Mouse (Mus musculus) CH12.LX (cell line): Measurements from ENCODE around the gene Asic1. TPM values are rescaled to one million over a fixed set of nuclear protein-coding genes. Genes with fewer than 3 reads are reported as not detected.
A peak's percentile ranks its signal among the peaks of the same experiment; 100 is the strongest.

Source experiments
- DNase-seq: peaks from one replicate; pipeline ENCODE4 v3.0.0-alpha.2; 2013; ENCODE audit errors: extremely low read depth
- H3K27ac ChIP-seq: 2 replicates; pipeline ENCODE4 v1.5.1; 2012; ENCODE audit warnings: low read depth, mild to moderate bottlenecking, control low read depth, moderate library complexity; ENCODE audit not compliant: insufficient read depth
- H3K27me3 ChIP-seq: replicated peaks from 2 replicates; pipeline ENCODE3; 2012; ENCODE audit warnings: inconsistent platforms
- H3K36me3 ChIP-seq, 2 experiments: replicated peaks in 1 of 2; 2 replicates each; pipeline versions ENCODE3 to v1.6.1; 2012; ENCODE audit warnings: inconsistent platforms in 1 of 2, low read length in 1 of 2, mild to moderate bottlenecking in 1 of 2, mixed read lengths in 1 of 2, moderate library complexity in 1 of 2; ENCODE audit not compliant: control insufficient read depth in 1 of 2, insufficient read depth in 1 of 2
- H3K4me1 ChIP-seq, 2 experiments: 2 replicates each; pipeline ENCODE4 v1.6.1; 2012; ENCODE audit warnings: inconsistent platforms in 1 of 2, moderate library complexity in 1 of 2; ENCODE audit not compliant: insufficient read depth in 2 of 2, control insufficient read depth in 1 of 2
- H3K4me2 ChIP-seq: 2 replicates; pipeline ENCODE4 v1.6.1; 2012; ENCODE audit warnings: low read depth, mild to moderate bottlenecking, control low read depth; ENCODE audit not compliant: poor library complexity, insufficient read depth, severe bottlenecking
- H3K4me3 ChIP-seq, 3 experiments: fragments of 150-350 bp in 1 of 3; sonication (generic) in 1 of 3; replicated peaks in 1 of 3; 2 replicates each; pipeline versions ENCODE3 to v1.5.1; 2011 to 2012; ENCODE audit warnings: low read depth in 2 of 3, low read length in 2 of 3, mild to moderate bottlenecking in 2 of 3, moderate library complexity in 2 of 3, control low read depth in 1 of 3, improper control_type of control experiment in 1 of 3, inconsistent platforms in 1 of 3, mixed read lengths in 1 of 3; ENCODE audit not compliant: poor library complexity in 1 of 3
- H3K79me2 ChIP-seq: replicated peaks from 2 replicates; pipeline ENCODE4 v1.6.1; 2012; ENCODE audit warnings: mild to moderate bottlenecking, moderate library complexity; ENCODE audit not compliant: control insufficient read depth, poor library complexity, insufficient read depth, severe bottlenecking; ENCODE audit errors: extremely low read depth
- H3K9ac ChIP-seq: 2 replicates; pipeline ENCODE4 v1.6.1; 2012; ENCODE audit warnings: low read depth, mild to moderate bottlenecking, control low read depth, moderate library complexity; ENCODE audit not compliant: insufficient read depth
- H3K9me3 ChIP-seq: replicated peaks from 2 replicates; pipeline ENCODE3; 2012; ENCODE audit warnings: low read length, inconsistent platforms, mixed read lengths
- CHD1 ChIP-seq: IDR thresholded peaks from 2 replicates; pipeline ENCODE4 v1.6.1; 2012; ENCODE audit warnings: low read depth, low read length, improper control_type of control experiment, inconsistent platforms
- CTCF ChIP-seq, 2 experiments: IDR thresholded peaks in 1 of 2; conservative IDR thresholded peaks in 1 of 2; 2 replicates each; pipeline ENCODE4 v1.5.1; 2011 to 2012; ENCODE audit warnings: low read depth in 2 of 2, low read length in 2 of 2, improper control_type of control experiment in 1 of 2, inconsistent platforms in 1 of 2, mild to moderate bottlenecking in 1 of 2, moderate library complexity in 1 of 2
- EP300 ChIP-seq: IDR thresholded peaks from 2 replicates; pipeline ENCODE4 v1.6.1; 2011; ENCODE audit warnings: low read length, improper control_type of control experiment
- MAX ChIP-seq: IDR thresholded peaks from 2 replicates; pipeline ENCODE4 v1.6.1; 2011; ENCODE audit warnings: low read length, improper control_type of control experiment
- MAZ ChIP-seq: IDR thresholded peaks from 2 replicates; pipeline ENCODE4 v1.6.1; 2012; ENCODE audit warnings: low read depth, mild to moderate bottlenecking, inconsistent platforms, low read length, improper control_type of control experiment, moderate library complexity
- NELFE ChIP-seq: IDR thresholded peaks from 2 replicates; pipeline ENCODE4 v1.6.1; 2011; ENCODE audit warnings: low read depth, low read length, improper control_type of control experiment
- PAX5 ChIP-seq: IDR thresholded peaks from 2 replicates; pipeline ENCODE4 v1.6.1; 2012; ENCODE audit warnings: low read length, inconsistent platforms, mixed read lengths
- POLR2A ChIP-seq: IDR thresholded peaks from 2 replicates; pipeline ENCODE4 v1.6.1; 2011; ENCODE audit warnings: low read depth, mild to moderate bottlenecking, improper control_type of control experiment, low read length
- POLR2AphosphoS2 ChIP-seq: IDR thresholded peaks from 2 replicates; pipeline ENCODE4 v1.6.1; 2011; ENCODE audit warnings: low read depth, low read length, improper control_type of control experiment
- RCOR1 ChIP-seq: conservative IDR thresholded peaks from 2 replicates; pipeline ENCODE4 v1.6.1; 2012; ENCODE audit warnings: low read depth, mild to moderate bottlenecking, inconsistent platforms, low read length, improper control_type of control experiment
- TCF12 ChIP-seq: IDR thresholded peaks from 2 replicates; pipeline ENCODE4 v1.6.1; 2014; ENCODE audit warnings: low read depth, mild to moderate bottlenecking, inconsistent platforms, low read length, improper control_type of control experiment
- USF2 ChIP-seq: conservative IDR thresholded peaks from 2 replicates; pipeline ENCODE4 v1.6.1; 2011; ENCODE audit warnings: low read depth, low read length, improper control_type of control experiment
- dilution Hi-C: fragments of 300-500 bp; cut with MboI; formaldehyde crosslinking; loops from 2 replicates; pipeline ENCODE4 v1.14.3; 2020; ENCODE audit warnings: low sequenced_read_pairs; ENCODE audit not compliant: extremely low pct_unique_long_range_greater_than_20kb, extremely low pct_ligation_motif_present
- in situ Hi-C: fragments of 300-500 bp; cut with MboI; formaldehyde crosslinking; loops from 3 replicates; pipeline ENCODE4 v1.14.3; 2019; ENCODE audit warnings: low sequenced_read_pairs, low pct_ligation_motif_present, low pct_unique_long_range_greater_than_20kb, mixed read lengths
- polyA plus RNA-seq: library from polyadenylated mRNA; unstranded; fragments of >175 nt; gene quantifications from 2 replicates; pipeline ENCODE4 v1.2.1, GENCODE M21; 2012; ENCODE audit warnings: low read depth; ENCODE audit not compliant: insufficient read length
- total RNA-seq, 2 experiments: library from RNA; depleted of rRNA; stranded (reverse); fragments of 300-350 nt in 1 of 2; fragments of >200 nt in 1 of 2; gene quantifications; 2 replicates each; pipeline ENCODE4 v1.2.3; 2012 to 2014

Gene Asic1
- total and polyA plus RNA-seq, 3 experiments = 0.47 to 0.94 TPM; not detected in 1

DNA sequence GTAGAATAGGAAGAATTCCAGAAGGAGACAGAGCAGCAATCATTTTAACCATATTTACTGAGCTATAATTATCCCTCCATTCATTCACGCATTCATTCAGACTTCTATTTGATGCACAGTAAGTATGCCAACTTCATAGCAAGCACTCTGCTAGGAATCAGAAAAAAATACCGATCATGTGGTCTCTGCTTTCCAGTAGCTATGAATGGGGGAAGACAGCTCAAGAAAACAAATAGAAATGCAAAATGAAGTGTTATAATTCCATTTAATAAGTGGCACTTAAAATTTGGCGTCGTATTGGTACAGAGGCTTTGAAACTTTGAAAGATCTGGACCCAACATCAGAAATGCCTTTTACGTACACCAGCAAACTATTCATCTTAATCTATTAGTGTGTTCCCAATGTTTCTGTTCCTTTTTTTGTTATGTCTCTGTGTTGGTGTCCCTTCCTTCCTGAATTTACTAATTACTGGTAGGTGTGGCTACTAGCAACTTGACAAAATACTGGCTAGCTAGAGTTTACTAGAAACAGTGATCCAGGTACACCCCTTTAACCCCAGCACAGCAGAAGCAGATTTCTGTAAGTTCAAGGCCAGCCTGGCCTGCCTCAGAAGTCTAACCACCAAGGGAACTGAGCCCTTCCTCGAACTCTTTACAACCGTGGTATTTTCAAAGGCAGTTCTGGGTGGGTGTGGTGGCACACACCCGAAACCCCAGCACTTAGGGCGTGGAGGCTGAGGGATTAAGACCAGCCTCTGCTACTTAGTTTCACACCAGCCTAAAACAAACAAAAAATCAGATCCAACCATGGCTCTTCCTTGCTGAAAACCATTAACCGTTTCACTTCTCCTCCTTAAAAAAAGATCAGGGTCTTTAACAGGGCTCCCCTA lies 17.9 kb upstream of the Asic1 start:
- Histone ChIP-seq H3K9me3 (no peaks in the 10 kb centered on the region), H3K4me2 (peak overlapping the region; percentile 77), H3K27me3 (peaks cover 30% of the 10 kb centered on the region), H3K27ac (no peak overlapping the region), H3K4me1 (peaks cover 6 to 45% of the 10 kb centered on the region in 2 experiments), H3K4me3 (peak overlapping the region; percentile 39 to 86 (median 80)), H3K36me3 (peaks cover 0 to 3% of the 10 kb centered on the region in 2 experiments), H3K79me2 (peaks cover 38% of the 10 kb centered on the region), H3K9ac (peak overlapping the region; percentile 27; the same call in 1 of the 2 replicates)
- dilution Hi-C loops = no loop called here
- in situ Hi-C loops = no loop called here
- DNase-seq = no peak
- TF ChIP-seq MAX = no peak
- TF ChIP-seq NELFE = 0 out of 2 replicates have a peak, but pooled peaks have one; percentile 6
- no peak for TF ChIP-seq PAX5

DNA sequence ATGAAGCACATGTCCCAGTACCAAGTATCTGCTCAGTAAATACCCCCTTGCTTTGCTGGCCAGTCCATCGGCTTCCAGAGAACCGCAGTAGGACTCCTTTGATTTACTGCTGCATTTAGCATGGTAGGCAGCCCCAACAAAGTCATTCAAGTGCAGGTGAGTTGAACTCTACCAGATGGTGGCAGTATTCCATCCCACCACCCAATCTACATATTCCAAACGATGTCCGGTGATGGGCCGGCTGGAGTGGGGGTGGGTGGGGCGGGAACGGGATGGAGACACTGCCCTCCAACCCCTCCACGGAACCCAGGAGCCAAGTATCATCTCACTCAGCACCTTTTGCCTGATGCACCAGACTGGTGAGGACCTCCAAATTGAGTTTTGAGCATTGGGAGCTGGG lies 16.9 kb upstream of the Asic1 start:
- Histone ChIP-seq H3K4me3 (no peak overlapping the region), H3K79me2 (peaks cover 28% of the 10 kb centered on the region), H3K4me1 (peaks cover 3 to 34% of the 10 kb centered on the region in 2 experiments; a peak in 3 of 4 replicates), H3K27me3 (peaks cover 30% of the 10 kb centered on the region), H3K9ac (no peak overlapping the region), H3K9me3 (no peaks in the 10 kb centered on the region), H3K36me3 (peaks cover 0 to 2% of the 10 kb centered on the region in 2 experiments), H3K4me2 (no peak overlapping the region), H3K27ac (no peak overlapping the region)
- in situ Hi-C loops = no loop called here
- dilution Hi-C loops = no loop called here
- no peak for DNase-seq
- TF ChIP-seq CHD1 (no peak), TCF12 (0 out of 2 replicates have a peak, but pooled peaks have one; percentile 16), CTCF (conservative IDR thresholded peaks at IDR 0.05 in 1 of 2, IDR thresholded peaks at IDR 0.05 in 1 of 2; ENCODE audit: low read depth in 2 of 2, low read length in 2 of 2) (peak in 1 of 2 experiments; percentile 43; a peak in 2 of 4 replicates), POLR2A (no peak)
- TF ChIP-seq, all 38 proteins: peak for 2

DNA sequence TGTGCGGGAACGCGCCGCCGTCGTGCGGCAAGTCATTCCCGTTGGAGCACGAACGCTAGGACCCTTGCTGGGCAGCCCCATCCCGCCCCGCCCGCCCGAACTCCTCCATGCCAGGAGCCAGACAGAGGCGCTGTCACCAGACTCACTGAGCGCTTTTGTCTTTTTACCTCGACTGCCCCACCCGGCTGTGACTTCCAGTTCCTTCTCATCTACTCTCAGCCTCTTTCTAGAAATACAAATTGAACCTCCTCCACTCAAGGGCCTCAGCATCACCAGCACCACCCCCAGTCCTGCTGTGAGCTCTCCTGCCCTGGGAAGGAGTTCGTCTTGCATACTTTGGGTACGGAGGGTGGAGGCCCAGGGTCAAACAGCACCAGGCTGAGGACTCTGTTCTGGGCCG lies 16.3 kb upstream of the Asic1 start:
- in situ Hi-C loops (no loop called here), dilution Hi-C loops (no loop called here)
- no peak overlapping the region for H3K4me3 ChIP-seq
- no peak overlapping the region for H3K9ac ChIP-seq
- H3K4me1 ChIP-seq = peaks cover 3 to 29% of the 10 kb centered on the region in 2 experiments; a peak in 3 of 4 replicates
- no peak overlapping the region for H3K4me2 ChIP-seq
- no peaks in the 10 kb centered on the region for H3K9me3 ChIP-seq
- TF ChIP-seq RCOR1 = no peak
- TF ChIP-seq MAX = no peak
- TF ChIP-seq MAZ = no peak
- TF ChIP-seq USF2 = no peak
- TF ChIP-seq EP300 = no peak
- no peak for TF ChIP-seq POLR2AphosphoS2
- peaks cover 0 to 2% of the 10 kb centered on the region in 2 experiments for H3K36me3 ChIP-seq
- H3K27me3 ChIP-seq = peaks cover 30% of the 10 kb centered on the region
- H3K79me2 ChIP-seq = peaks cover 23% of the 10 kb centered on the region
- no peak overlapping the region for H3K27ac ChIP-seq
- DNase-seq = no peak
